Mouse (Mus musculus) CH12.LX (cell line): ENCODE measurements around the gene Hsf2.

Experiments
- CTCF ChIP-seq, 2 experiments: IDR thresholded peaks in 1 of 2; conservative IDR thresholded peaks in 1 of 2; 2 replicates each; pipeline ENCODE4 v1.5.1; 2011 to 2012; ENCODE audit warnings: low read depth in 2 of 2, low read length in 2 of 2, improper control_type of control experiment in 1 of 2, inconsistent platforms in 1 of 2, mild to moderate bottlenecking in 1 of 2, moderate library complexity in 1 of 2
- EP300 ChIP-seq: IDR thresholded peaks from 2 replicates; pipeline ENCODE4 v1.6.1; 2011; ENCODE audit warnings: low read length, improper control_type of control experiment
- PAX5 ChIP-seq: IDR thresholded peaks from 2 replicates; pipeline ENCODE4 v1.6.1; 2012; ENCODE audit warnings: low read length, inconsistent platforms, mixed read lengths
- RAD21 ChIP-seq: IDR thresholded peaks from 2 replicates; pipeline ENCODE4 v1.6.1; 2011; ENCODE audit warnings: low read depth, mild to moderate bottlenecking, low read length, improper control_type of control experiment, moderate library complexity

DNA sequence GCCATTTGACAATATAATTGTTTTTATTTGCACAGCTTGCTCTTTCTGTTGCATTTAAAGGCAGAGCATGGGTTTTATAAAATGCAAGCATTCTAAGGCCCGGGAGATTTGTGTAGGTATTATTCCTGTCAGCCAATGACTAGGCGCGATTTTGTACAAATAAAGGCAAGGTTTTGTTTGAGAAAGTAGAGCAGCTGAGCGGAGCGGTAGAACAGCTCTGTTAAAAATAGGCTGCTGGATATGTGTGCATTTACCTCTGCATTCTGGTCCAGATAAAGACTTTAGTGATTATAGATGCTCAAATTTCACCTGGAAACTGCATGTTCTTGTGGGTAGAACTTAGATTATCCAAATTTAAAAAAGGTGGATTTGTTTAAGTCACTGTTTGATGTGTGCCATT is 71.4 kb downstream of the Hsf2 start:
- TF ChIP-seq EP300: no peak
- no peak for TF ChIP-seq RAD21
- TF ChIP-seq CTCF (conservative IDR thresholded peaks at IDR 0.05 in 1 of 2, IDR thresholded peaks at IDR 0.05 in 1 of 2; ENCODE audit: low read depth in 2 of 2, low read length in 2 of 2): no peak
- no peak for TF ChIP-seq PAX5
